Mouse (Mus musculus) heart, postnatal 14 days (tissue): ENCODE measurements around the gene Lrrc61. TPM values are rescaled to one million over a fixed set of nuclear protein-coding genes. Genes with fewer than 3 reads are reported as not detected.
A peak's percentile ranks its signal among the peaks of the same experiment; 100 is the strongest.

Source experiments
- DNase-seq, 2 experiments: peaks; one replicate each; pipeline ENCODE4 v3.0.0; 2021 to 2022
- intact Hi-C: fragments of 180-260 bp; cut with DNase I; formaldehyde crosslinking; loops from one replicate; pipeline ENCODE4 v1.15.1; 2025
- total RNA-seq, 2 experiments: library from RNA; stranded (reverse); gene quantifications; 2 replicates each; pipeline ENCODE4 v1.2.3; 2021

Lrrc61 gene
- total RNA-seq, 2 experiments from 2014 or later, result 12.9 to 14.5 TPM

GRCm38 (mm10) chr6:48542631-48543030 lies 12.0 kb upstream of the Lrrc61 start:
- intact Hi-C loops, result loop anchor here (5.0 kb wide), 1 partner anchor 230 kb away; the partner anchor contains the start of gene Gimap3
- DNase-seq, result no peak

DNA sequence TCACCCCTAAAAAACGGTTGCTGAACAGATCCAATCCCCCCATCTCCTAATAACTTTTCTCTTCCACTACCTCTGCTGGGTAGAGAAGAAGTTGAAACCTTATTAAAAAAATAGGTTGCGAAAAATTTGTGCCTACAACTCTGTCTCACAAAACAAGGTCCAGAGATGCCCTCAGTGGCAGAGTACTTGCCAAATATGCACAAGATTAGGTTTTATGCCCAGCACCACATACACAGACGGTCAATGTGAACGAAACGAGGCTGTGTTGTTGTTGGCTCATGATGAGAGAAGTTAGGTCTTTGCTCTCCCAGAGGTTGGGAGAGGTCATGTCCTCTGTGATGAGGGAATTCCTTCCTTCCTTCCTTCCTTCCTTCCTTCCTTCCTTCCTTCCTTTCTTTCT lies 9.3 kb upstream of the Lrrc61 start:
- intact Hi-C loops, result no loop called here
- DNase-seq, result no peak

DNA sequence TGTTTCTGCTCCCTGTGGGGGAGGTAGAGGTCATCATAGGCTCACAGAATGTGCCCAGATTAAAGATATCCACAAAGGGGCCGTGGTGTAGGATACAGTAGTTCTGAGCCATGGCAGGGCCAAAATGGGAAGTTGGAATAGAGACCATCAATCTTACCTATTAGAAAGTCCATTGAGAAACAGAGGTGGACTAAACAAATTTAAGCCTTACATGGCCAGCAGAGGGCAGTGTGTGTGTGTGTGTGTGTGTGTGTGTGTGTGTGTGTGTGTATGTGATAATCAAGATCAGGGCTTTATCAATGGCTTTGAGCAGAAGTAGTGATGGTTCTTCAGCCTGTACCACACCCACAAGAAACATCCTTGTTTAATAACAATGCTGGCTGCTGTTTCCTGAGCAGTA lies 8.3 kb upstream of the Lrrc61 start:
- intact Hi-C loops, result loop anchor here (2.0 kb wide), 1 partner anchor 97 kb away; no protein-coding TSS in a partner anchor
- DNase-seq, result peak; percentile 45 to 64

DNA sequence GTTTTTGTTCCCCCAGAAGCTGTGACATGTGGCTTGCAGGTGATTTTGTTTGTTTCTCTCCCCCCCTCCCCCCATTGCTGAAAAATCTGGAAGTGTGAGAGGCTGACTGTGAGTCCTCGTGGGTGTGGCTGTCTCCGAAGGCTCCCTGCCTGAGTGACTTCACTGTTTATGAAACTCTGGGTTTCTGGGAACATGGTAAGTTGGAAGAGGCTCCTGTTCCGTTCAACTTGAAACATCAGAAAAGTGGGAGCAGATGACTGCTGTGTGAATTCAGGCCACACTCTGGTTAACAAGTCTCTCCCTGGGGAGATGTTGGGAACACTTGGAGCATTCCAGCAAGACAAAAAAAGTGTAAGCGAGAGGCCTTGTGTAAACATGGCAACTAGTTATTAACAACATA lies 7.7 kb upstream of the Lrrc61 start:
- intact Hi-C loops, result loop anchor here (2.0 kb wide), 1 partner anchor 96 kb away; no protein-coding TSS in a partner anchor
- peak in 1 of 2 experiments; percentile 37 for DNase-seq

- DNase-seq, result no peak
- intact Hi-C loops, result no loop called here
Observed at GRCm38 (mm10) chr6:48548314-48548713, 6.3 kb upstream of the Lrrc61 start.

GRCm38 (mm10) chr6:48552918-48553317 lies 1.7 kb upstream of the Lrrc61 start:
- DNase-seq, result no peak
- intact Hi-C loops, result loop anchor here (2.0 kb wide), 1 partner anchor 30 kb away; no protein-coding TSS in a partner anchor

DNA sequence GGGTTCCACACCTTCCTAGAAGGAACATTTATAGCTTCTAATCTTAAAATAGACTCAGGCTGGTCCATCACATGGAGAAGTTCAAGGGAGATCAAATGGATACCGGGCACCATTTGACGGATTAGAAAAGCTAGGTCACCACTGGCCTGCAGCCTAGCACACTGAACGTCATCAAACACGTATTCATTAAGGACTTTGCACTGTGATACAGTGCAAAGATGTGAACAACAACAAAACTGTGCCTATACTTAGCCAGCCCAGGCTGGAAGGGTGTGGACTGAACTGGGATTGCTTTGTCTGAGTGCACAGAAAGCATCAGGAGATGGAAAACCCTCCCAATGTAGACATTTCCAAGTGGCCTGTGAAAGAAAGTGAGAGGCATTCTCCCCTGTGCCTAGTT lies 777 bp upstream of the Lrrc61 start:
- no peak for DNase-seq
- intact Hi-C loops, result loop anchor here (2.0 kb wide), 1 partner anchor 29 kb away; no protein-coding TSS in a partner anchor

DNA sequence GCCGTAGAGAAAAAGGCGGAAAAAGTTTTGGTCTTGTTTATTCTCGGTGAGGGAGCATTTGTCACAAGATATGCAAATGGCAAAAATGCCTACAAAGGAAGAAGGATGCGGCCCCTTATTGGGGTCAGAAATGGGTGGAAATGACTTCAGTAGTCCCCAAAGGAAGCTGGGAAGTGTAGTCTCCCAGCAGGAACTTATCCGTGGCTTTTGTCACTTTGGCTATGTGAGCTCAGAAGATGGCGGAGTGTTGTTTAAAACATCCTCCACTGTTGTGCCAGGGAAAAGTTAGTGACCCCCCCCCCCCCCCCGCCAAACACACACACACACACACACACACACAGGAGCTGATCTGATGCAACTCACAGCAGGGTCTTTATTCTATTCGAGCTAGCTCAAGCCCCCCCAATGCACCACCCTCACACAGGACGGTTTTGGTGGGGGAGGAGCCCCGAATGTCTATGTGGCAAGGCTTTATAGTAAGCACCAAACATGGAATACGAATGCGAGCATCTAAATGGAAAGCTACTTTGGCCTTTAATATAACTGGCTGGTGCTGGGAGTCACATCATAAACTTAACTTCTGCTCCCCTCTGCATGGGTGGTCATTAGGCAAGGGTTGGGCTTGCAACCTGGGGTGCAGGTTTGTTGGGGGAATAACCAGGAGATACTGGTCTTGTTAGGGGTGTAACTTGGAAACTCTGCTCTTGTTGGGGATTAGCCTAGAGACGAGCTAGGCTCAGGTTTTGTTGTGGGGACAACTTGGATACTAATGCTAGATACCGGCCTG lies 701 bp downstream of the Lrrc61 start:
- intact Hi-C loops, result no loop called here
- peak; percentile 37 to 62 for DNase-seq

DNA sequence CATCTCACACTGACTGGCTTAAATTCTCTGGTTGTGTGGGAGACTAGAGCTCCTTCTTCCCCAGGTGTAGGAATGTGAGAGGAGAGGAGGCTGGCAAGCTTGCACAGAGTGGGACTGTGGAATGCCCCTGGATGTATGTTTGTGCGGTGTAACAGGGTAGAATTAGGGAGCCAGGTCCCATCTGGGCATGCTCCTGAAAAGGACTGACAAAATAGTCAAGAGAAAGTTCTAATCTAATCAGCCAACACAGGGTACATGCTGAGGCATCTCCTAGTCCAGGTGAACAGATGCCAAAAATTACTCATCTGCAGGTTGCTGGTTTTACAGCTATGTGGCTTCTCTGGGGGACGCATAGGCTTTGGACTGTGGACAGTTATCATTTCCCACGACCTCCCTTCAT lies 1.4 kb downstream of the Lrrc61 start:
- intact Hi-C loops, result no loop called here
- DNase-seq, result no peak

- DNase-seq, result no peak
- intact Hi-C loops, result no loop called here
Observed at GRCm38 (mm10) chr6:48565693-48566310, 11.2 kb downstream of the Lrrc61 start.

GRCm38 (mm10) chr6:48566312-48566711 lies 11.7 kb downstream of the Lrrc61 start:
- DNase-seq, result peak; percentile 75 to 82
- intact Hi-C loops, result no loop called here

GRCm38 (mm10) chr6:48568036-48568984 lies 13.7 kb downstream of the Lrrc61 start:
- intact Hi-C loops, result no loop called here
- peak; percentile 59 to 62 for DNase-seq

DNA sequence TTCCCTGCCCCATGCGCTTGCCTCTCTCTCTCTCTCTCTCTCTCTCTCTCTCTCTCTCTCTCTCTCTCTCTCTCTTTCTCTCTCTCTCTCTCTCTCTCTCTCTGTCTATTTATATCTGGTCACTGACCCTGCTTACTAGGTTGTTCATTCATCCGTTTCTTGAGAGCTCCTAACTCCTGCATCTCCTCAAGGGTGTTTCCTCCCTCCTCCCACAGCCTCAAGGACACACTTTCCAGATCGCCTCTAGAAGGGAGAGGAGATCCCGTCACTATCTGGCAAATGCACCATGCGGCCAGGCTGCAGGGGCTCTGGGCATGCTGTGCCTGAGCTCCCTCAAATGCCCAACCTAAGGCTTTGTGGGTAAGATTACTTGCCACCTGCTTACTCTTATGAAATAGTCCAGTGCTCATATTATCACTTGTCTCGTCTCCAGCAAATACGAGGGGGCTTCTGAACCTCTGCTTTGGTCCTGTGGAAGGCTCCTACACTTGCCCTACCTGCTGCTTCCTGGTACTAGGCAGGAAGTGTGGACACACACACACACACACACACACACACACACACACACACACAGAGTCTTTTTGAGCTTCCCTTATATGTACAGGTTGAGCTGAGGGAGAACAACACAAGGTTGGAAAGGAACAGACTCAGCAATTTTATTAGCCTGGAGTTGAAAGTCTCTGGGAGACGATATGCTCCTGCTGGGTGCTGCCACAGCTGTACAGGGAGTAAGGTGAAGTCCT lies 14.6 kb downstream of the Lrrc61 start:
- DNase-seq, result no peak
- intact Hi-C loops, result no loop called here

DNA sequence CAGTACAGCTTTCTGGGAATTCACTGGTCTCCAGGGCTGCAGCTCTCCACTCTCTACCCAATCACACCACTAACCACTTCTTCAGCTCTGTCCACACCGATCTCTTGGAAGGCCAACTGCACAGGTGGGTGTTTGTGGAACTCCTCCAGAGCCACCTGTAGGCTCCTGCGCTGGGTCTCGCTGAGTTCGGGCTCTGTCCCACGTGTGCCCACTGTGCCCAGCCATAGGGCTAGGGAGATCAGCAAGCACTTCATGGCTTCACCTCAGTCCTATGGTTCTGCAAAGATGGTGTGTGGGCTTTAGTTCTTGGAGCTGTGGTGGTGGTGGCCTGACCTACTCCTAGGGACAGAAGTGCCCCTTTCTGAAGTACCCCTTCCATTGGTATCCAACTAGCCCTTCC lies 17.4 kb downstream of the Lrrc61 start:
- DNase-seq, result no peak
- intact Hi-C loops, result no loop called here

DNA sequence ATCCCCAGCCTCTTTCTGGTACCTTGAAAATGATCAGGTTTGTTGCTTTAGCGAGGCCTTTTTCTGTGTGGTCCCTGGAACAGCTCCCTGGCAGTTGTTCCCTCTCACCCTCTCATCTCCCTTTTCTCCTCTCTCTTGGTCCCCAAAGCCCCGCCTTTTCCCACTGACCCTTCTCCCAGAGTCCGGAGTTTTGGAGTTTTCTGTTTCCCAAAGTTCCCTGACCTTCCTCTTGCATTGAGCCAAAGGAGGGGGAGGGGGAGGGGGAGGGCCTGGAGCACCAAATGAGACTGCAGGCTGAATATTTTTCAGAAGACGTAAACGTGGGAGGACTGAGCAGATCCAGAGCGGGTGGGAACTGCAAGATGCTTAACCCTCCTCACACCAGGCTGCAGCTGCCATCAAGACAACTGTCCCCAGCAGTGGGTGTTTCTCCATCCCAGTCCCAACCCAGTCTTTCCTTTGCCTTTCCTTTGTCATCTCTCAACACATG lies 18.0 kb downstream of the Lrrc61 start, which contains the start of gene Rarres2:
Rarres2 (minus strand) TSS at position 218 of the 490 bp plus-strand sequence.
- intact Hi-C loops, result no loop called here
- peak; percentile 59 to 67 for DNase-seq

DNA sequence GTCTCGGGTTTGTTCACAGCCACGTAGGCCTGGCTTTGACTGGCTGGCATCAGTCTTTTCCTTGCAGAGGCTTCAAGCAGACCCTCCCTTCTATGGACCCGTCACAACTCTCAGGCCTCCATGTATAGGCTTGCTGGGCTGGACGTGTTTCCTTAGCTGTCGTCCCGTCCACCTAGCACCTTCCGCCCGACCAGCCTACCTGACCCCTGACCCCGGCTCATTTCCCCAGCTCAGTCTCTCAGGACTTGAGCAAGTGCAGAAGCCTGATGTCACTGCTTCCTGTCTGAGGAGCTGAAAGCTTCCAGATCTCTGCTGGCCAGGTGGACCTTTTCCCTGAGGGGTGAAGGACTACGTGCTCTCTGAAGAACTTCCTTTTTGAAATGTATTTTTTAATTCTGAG lies 18.7 kb downstream of the Lrrc61 start:
- intact Hi-C loops, result no loop called here

DNA sequence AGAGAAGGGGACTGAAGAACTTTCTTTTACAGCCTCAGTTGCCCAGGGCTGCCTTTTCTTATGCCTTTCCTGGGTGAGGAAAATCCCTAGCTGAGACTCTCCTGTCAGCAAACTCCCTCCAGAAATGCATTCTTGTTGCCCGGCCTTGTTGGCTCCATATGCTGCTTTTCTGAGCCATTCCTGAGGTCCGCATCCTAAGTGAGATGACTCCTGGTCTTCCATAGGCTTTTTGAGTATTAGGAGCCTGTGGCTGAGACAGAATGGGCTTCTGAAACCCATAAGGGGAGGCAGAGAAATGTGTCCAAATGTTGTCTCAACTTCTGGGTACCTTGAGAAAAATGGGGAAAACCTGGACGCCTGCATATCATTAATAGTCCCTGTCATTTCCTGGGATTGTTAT lies 19.4 kb downstream of the Lrrc61 start:
- intact Hi-C loops, result no loop called here
- no peak for DNase-seq

More for the DNA sequence above, 18.7 kb downstream of the Lrrc61 start:
- DNase-seq, result peak; percentile 44 to 51

- DNase-seq, result no peak
- intact Hi-C loops, result no loop called here
Observed at GRCm38 (mm10) chr6:48578736-48579135, 24.1 kb downstream of the Lrrc61 start.

GRCm38 (mm10) chr6:48579215-48579648 lies 24.6 kb downstream of the Lrrc61 start:
- intact Hi-C loops, result no loop called here
- DNase-seq, result peak in 1 of 2 experiments; percentile 25
